In genomic region chr15:98777762-98778161, GRCm38 (mm10) we compare ENCODE assay signal across 8 mouse cellular contexts. TPM values are rescaled to one million over a fixed set of nuclear protein-coding genes. Genes with fewer than 3 reads are reported as not detected.
DNase-seq lines count a peak whose midpoint lies in the region; ATAC-seq and TF ChIP-seq lines count a peak whose summit lies in the region.

Gene Wnt10b, minus strand, starts transcription at chr15:98778150.

- DNase-seq in CD4-positive, CD25-positive, alpha-beta regulatory T cell, adult 2 months (ENCODE audit: low read depth, low spot score): peak; percentile 46
- DNase-seq in thymus, postnatal 14 days: peak; percentile 33
- DNase-seq in thymus, adult 2 months: no peak
- DNase-seq in urinary bladder, postnatal 25 days (ENCODE audit: low spot score): no peak
- DNase-seq in frontal cortex, postnatal 10 days (ENCODE audit: low spot score in 2 of 2): no peak
- DNase-seq in layer of hippocampus, adult 9-10 months (ENCODE audit: low spot score): no peak

- no peak within 1 kb of the TSS for H3K9ac ChIP-seq in liver, embryonic 12.5 days

- H3K27me3 ChIP-seq in thymus, adult 2 months (ENCODE audit: control insufficient read depth, insufficient read depth, low read length): peaks cover 42% of the 10 kb centered on the region
- H3K27me3 ChIP-seq in liver, embryonic 12.5 days (replicated peaks): peaks cover 100% of the 10 kb centered on the region

- H3K4me2 ChIP-seq in liver, embryonic 12.5 days: peak within 1 kb of the TSS; percentile 44

- peaks cover 27% of the 10 kb centered on the region for H3K4me1 ChIP-seq in thymus, adult 2 months (replicated peaks; ENCODE audit: control insufficient read depth, insufficient read depth, low read length)
- peaks cover 40% of the 10 kb centered on the region for H3K4me1 ChIP-seq in liver, embryonic 12.5 days

- H3K27ac ChIP-seq in thymus, adult 2 months (ENCODE audit: control insufficient read depth, insufficient read depth, low read length): no peak within 1 kb of the TSS
- H3K27ac ChIP-seq in liver, embryonic 12.5 days: no peak within 1 kb of the TSS

- ATAC-seq in CD4-positive, CD25-positive, alpha-beta regulatory T cell, adult 4 months: no peak
- no peak for ATAC-seq in liver, embryonic 12.5 days

- WGBS in thymus, adult 2 months: under 1% methylated on average over 33 of the region's 33 CpGs
- WGBS in liver, embryonic 12.5 days (ENCODE audit: insufficient replicate concordance): 1% methylated on average over 23 of the region's 33 CpGs

- no peaks in the 10 kb centered on the region for H3K36me3 ChIP-seq in thymus, adult 2 months (ENCODE audit: control insufficient read depth, insufficient read depth, low read length)
- no peaks in the 10 kb centered on the region for H3K36me3 ChIP-seq in liver, embryonic 12.5 days

- TF ChIP-seq CTCF in thymus, adult 2 months (IDR thresholded peaks at IDR 0.05; ENCODE audit: borderline replicate concordance, control insufficient read depth, extremely low read depth, insufficient read depth, low read length, poor library complexity): no peak

- H3K9me3 ChIP-seq in liver, embryonic 12.5 days (replicated peaks): no peaks in the 10 kb centered on the region

- H3K4me3 ChIP-seq in thymus, adult 2 months (ENCODE audit: control insufficient read depth, insufficient read depth, low read length): no peak within 1 kb of the TSS
- peak within 1 kb of the TSS; percentile 19 for H3K4me3 ChIP-seq in liver, embryonic 12.5 days

- TF ChIP-seq POLR2A in thymus, adult 2 months (IDR thresholded peaks at IDR 0.05; ENCODE audit: control insufficient read depth, extremely low read depth, insufficient read depth, low read length, poor library complexity): no peak

RNA-seq across cellular contexts. Expression of gene Wnt10b, which starts in this region (rescaled TPM):
- polyA plus RNA-seq in CD4-positive, CD25-positive, alpha-beta regulatory T cell, adult 4 months (2017; shearing (Covaris generic)): not detected
- 3.4 and 3.9 TPM in 2 replicates for polyA plus RNA-seq in thymus, adult 2 months (2012; rRNA removed)
- not detected in 2 replicates for polyA plus RNA-seq in liver, embryonic 12.5 days (2016; fragmentation: Nextera tagmentation; extraction: Ambion mirVana)

Comparison
In these comparisons a context has a peak if more than half of its experiments do, and no peak if none do; other contexts are left out.
1. DNase-seq: peak in CD4-positive, CD25-positive, alpha-beta regulatory T cell, adult 2 months (single experiment) and thymus, postnatal 14 days (single experiment); none in thymus, adult 2 months (single experiment), urinary bladder, postnatal 25 days (single experiment), frontal cortex, postnatal 10 days (0 of 2) and layer of hippocampus, adult 9-10 months (single experiment).